Mouse (Mus musculus) B cell, adult 2 months (primary cell): ENCODE data around the gene Sass6.

Experiments used
- DNase-seq, 2 experiments: peaks; one replicate each; pipeline ENCODE4 v3.0.0; 2022

The Sass6 gene

GRCm38 (mm10) chr3:116594728-116595602 is at the start of gene Sass6:
TSS of gene Sass6 (plus strand) at chr3:116594982.
- DNase-seq, result peak; percentile 95 to 96

DNA sequence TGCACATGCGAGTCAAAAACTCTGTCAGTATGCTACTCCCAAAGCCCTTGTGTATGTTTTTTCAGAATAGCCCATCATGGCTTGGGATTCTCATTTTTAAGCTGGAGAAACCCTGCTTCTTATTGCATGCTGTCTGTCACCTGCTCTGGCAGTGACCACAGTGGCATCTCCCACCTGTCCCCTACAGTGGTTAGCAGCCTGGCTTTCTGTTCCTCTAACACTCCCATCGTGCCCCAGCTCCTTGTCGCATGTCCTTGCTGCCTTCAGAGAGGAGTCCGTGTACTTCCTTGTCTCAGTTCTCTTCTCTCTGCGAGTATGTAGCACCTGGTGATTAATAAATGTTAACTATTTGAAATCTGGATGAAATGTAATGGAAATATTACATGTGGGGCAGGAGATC is 47.4 kb upstream of the Sass6 start:
- no peak for DNase-seq

DNA sequence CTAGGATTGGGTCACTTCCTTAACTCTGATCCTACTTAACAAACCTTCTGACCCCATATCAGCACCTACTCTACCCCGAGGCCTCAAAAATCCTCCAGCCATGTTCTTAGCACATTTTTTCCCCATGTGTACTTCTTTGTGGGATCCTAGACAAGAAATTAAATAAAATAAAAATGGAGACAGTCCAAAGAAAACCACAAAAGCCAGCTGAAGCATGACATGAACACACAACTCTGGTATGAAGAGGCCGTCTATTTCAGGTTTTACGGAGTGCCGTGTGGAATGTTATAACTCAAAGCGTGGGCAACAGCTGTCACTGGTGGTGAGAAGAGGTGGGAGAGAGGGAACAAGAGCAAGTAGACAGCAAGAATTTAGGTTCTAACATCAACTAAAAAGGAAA is 43.4 kb upstream of the Sass6 start:
- no peak for DNase-seq

- DNase-seq, result peak; percentile 39 to 44
Measured at GRCm38 (mm10) chr3:116561315-116561714, 33.5 kb upstream of the Sass6 start.

DNA sequence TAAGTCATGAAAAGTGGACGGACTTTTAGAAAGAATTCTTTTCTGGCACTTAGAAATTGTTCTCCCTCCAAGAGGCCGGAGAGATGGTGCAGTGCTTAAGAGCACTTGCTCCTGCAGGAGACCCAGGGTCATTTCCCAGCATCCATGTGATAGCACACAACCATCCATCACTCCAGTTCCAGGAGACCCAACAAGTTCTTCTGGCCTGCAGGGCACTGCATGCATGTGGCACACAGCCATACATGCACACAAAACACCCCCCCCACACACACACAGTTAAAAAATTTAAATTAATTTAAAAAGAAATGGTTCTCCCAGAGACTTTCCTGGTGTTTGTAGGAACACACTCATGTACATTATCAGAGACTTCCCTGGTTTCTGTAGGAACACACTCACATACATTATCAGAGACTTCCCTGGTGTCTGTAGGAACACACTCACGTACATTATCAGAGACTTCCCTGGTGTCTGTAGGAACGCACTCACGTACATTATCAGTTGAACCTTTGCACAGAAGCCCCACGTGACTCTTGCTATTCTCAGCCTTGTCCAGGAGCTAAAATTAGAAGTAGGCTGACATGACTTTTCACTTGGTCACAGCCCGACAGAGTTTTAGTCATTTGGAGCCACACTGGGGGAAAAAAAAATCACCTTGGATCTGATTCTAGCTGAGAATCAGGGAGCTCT is 32.2 kb upstream of the Sass6 start, which contains the start of gene Lrrc39:
TSS of gene Lrrc39 (plus strand) at position 566 of the 687 bp plus-strand sequence.
- DNase-seq, result no peak

DNA sequence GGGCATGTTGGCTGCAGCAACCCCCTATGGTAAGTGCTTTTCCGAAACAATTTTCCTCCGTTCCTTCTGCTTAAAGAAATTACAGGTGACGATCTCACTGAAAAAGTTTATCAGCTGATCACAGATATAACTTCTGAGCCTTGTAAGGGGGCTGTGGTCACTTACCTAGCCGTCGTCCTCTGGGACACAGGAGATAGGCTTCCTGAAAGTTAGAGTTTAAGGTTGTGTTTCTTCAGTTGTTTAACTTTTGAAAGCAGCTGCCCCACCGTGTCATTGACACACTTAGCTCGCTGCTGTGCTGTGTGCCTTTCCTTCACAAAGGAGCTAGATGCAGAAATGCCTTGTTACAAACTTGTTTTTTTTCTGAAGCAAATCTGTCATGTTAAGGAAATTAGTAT is 31.7 kb upstream of the Sass6 start:
- DNase-seq, result no peak

DNA sequence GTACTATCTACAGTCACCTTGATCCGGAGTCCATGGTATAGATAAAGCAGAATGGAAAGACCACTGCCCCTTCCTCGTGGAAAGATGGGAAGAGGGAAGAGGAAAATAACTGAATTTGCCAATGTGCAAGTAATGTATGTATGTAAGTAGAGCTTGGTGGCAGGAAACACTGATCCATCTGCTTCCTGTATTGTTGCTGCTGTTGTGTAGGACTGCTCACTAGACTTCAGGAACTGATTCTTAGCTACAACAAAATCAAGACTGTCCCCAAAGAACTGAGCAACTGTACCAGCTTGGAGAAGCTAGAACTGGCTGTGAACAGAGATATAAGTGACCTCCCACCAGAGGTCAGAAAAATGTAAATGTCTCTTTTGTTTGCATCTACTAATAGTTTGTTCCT is 24.2 kb upstream of the Sass6 start:
- no peak for DNase-seq

GRCm38 (mm10) chr3:116577286-116577685 is 17.5 kb upstream of the Sass6 start:
- no peak for DNase-seq

- DNase-seq, result no peak
Measured at GRCm38 (mm10) chr3:116582201-116582600, 12.6 kb upstream of the Sass6 start.

GRCm38 (mm10) chr3:116594076-116594727 is 580 bp upstream of the Sass6 start:
- DNase-seq, result no peak

GRCm38 (mm10) chr3:116595603-116595991 is 815 bp downstream of the Sass6 start:
- peak in 1 of 2 experiments; percentile 2 for DNase-seq

DNA sequence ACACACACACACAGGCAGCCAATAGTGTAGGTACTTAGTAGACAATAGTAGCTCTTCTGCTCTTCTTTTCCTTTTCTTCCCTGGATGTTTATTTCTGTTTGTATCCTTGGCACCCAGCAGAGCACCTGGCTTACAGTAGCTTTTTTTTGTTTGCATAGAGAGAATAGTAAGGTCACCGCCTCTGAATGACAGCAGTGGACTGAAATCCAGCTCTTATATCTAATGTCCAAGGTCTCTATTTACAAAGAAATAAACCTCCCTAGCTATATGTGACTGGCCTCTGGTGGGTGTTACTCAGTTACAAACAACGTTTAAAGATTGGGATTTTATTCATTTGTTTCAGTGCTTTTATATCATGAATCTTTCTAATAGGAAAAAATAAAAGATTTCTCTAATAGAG is 4.9 kb downstream of the Sass6 start:
- DNase-seq, result no peak

DNA sequence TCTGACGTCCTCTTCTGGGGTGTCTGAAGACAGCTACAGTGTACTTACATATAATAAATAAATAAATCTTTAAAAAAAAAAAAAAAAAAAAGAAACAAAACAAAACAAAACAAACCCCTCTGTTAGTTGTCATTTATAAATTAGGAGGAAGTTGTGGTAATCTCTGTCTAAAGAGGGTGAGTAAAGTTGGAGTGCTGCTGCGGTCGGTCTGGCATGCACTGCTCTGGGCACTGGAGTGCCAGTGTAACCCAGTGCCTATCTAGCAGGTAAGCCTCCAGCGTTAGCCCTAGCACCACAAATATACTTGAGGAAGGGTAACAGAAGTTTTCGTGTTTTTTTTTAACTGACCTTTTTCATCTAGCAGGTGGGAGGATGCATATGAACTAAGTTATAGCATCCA is 6.2 kb downstream of the Sass6 start:
- no peak for DNase-seq

GRCm38 (mm10) chr3:116601781-116602180 is 7.0 kb downstream of the Sass6 start:
- DNase-seq, result no peak

GRCm38 (mm10) chr3:116604570-116604969 is 9.8 kb downstream of the Sass6 start:
- no peak for DNase-seq

DNA sequence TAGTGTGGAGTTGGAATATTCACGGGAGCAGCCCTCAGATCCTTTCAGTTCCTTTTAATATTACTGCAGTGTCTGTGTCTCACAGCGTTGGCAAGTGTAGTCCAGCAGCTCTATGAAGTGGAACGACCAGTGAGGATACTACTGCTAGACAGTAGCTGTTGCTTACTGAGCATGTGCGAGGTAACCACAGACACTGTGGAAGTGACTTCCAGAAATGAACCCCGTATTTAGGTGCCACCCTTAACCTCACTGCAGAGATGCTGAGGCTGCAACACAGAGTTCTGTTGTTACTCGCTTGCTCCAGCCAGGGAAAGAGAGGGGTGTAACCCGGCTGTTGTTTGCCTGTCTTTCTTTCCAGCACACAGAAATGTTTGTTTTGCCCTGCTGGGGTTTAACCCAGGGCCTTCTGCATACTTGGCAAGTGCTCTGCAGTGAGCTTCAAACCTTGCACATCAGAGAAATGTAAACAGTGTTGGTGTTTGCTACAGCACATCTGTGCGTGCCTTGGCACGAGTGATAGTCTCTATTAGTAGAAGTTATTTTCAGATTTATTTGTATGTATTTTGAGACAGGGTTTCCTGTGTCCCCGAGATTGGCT is 19.6 kb downstream of the Sass6 start, which contains the start of gene Trmt13:
TSS of gene Trmt13 (minus strand) at position 293 of the 598 bp plus-strand sequence.
- no peak for DNase-seq

- no peak for DNase-seq
Measured at GRCm38 (mm10) chr3:116615318-116616068, 20.7 kb downstream of the Sass6 start.

- no peak for DNase-seq
Measured at GRCm38 (mm10) chr3:116618855-116619254, 24.1 kb downstream of the Sass6 start.

DNA sequence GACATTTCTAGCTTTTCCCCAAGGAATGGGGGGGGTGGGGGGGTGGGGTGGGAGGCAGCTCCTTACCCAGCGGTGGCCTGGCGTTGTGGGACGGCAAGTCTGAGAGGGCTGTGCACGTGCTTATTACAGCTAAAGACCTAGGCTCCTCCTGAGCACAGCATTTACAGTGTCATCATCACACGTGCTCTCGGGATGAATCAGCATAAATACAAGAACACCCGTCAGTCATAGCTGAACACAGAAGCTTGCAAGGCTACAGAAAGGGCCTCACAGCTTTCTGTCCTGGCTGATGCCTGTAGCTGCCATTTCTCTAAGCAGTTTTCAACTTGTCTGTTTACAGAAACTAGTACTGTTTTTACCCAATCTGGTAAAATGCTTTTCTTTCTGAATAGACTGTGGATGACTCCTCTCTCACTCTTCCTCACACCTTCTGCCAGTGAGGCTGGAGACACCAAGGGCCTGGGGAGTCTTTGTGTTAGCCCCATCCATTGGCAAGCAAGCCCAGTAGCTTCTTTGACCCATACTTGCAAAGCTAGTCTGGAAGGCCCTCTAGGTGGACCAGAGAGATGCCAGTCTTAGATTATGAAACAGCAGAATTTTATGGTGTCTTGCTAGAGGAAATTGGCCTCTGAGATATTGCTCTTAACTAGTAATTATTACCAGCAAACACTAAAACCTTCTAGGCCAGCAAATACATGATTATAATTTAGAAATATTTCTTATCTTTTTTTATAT is 26.0 kb downstream of the Sass6 start:
- DNase-seq, result no peak

- no peak for DNase-seq
Measured at GRCm38 (mm10) chr3:116622641-116623040, 27.9 kb downstream of the Sass6 start.

DNA sequence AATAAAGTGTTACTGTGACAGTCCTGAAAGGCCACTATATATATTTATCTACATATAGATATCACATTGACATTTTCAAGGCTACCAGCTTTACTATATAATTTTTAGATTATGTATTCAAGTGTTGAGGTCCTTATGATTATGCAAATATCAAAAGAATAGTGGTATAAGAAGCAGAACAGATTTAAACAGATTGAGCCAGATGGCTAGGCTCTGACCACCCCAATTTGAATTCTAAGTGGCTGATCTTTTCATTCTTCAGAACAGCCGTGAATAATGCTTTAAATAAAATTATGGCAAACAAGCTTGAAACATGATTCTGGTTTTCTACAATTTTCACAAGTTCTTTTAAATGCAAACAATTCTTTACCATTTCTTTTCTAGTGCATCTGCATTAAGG is 36.7 kb downstream of the Sass6 start:
- no peak for DNase-seq

DNA sequence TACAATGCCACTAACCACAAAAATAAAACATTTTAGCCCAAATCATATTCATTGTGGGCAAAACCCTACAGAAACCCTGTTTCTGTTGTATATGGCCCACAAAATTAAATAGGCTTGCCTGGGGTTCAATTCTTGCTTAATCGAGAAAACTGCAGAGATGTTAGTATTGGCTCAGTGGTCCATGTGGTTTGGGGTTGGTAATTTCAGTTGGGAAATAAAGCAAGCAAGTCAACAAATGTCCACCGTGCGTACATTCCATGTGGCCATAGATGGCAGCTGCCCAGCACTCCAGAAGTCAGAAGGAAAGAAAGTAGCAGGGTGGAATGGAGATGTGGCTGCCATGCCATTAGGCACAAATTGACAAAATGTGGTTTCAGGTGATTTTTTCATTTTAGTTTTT is 38.2 kb downstream of the Sass6 start:
- no peak for DNase-seq
